Mouse (Mus musculus) T-helper 17 cell (primary cell): ENCODE results near the gene Ncam1.

Source experiments
- in situ Hi-C, 2 experiments: fragments of 300-600 bp; cut with MboI, MseI; formaldehyde crosslinking; loops; 1 replicate in 1 of 2; 2 replicates in 1 of 2; pipeline ENCODE4 v1.15.1; 2025; ENCODE audit warnings: high pct_unique_total_duplicates in 2 of 2

Gene Ncam1

GRCm38 (mm10) chr9:49798806-49799205 is at the start of gene Ncam1:
Ncam1 (minus strand) TSS chr9:49798925.
- in situ Hi-C loops = no loop called here

GRCm38 (mm10) chr9:49834013-49834412 is 35.3 kb upstream of the Ncam1 start:
- in situ Hi-C loops = no loop called here

- in situ Hi-C loops = no loop called here
Observed at GRCm38 (mm10) chr9:49827671-49828070, 28.9 kb upstream of the Ncam1 start.

GRCm38 (mm10) chr9:49816115-49816650 is 17.5 kb upstream of the Ncam1 start:
- in situ Hi-C loops = no loop called here

- in situ Hi-C loops = no loop called here
Observed at GRCm38 (mm10) chr9:49814442-49814841, 15.7 kb upstream of the Ncam1 start.

- in situ Hi-C loops = no loop called here
Observed at GRCm38 (mm10) chr9:49803222-49803621, 4.5 kb upstream of the Ncam1 start.

GRCm38 (mm10) chr9:49797821-49798571 is 729 bp downstream of the Ncam1 start:
- in situ Hi-C loops = no loop called here

GRCm38 (mm10) chr9:49797508-49797820 is 1.3 kb downstream of the Ncam1 start:
- in situ Hi-C loops = no loop called here

- in situ Hi-C loops = no loop called here
Observed at GRCm38 (mm10) chr9:49796618-49797507, 1.9 kb downstream of the Ncam1 start.

GRCm38 (mm10) chr9:49795881-49796280 is 2.8 kb downstream of the Ncam1 start:
- in situ Hi-C loops = no loop called here

GRCm38 (mm10) chr9:49793987-49794550 is 4.7 kb downstream of the Ncam1 start:
- in situ Hi-C loops = no loop called here

GRCm38 (mm10) chr9:49793241-49793640 is 5.5 kb downstream of the Ncam1 start:
- in situ Hi-C loops = no loop called here

- in situ Hi-C loops = no loop called here
Observed at GRCm38 (mm10) chr9:49792646-49793045, 6.1 kb downstream of the Ncam1 start.

GRCm38 (mm10) chr9:49781016-49781772 is 17.5 kb downstream of the Ncam1 start:
- in situ Hi-C loops = no loop called here

GRCm38 (mm10) chr9:49777015-49777637 is 21.6 kb downstream of the Ncam1 start:
- in situ Hi-C loops = no loop called here

- in situ Hi-C loops = no loop called here
Observed at GRCm38 (mm10) chr9:49766634-49767033, 32.1 kb downstream of the Ncam1 start.

- in situ Hi-C loops = no loop called here
Observed at GRCm38 (mm10) chr9:49760571-49760970, 38.2 kb downstream of the Ncam1 start.

- in situ Hi-C loops = no loop called here
Observed at GRCm38 (mm10) chr9:49758436-49758835, 40.3 kb downstream of the Ncam1 start.

- in situ Hi-C loops = no loop called here
Observed at GRCm38 (mm10) chr9:49757986-49758385, 40.7 kb downstream of the Ncam1 start.

GRCm38 (mm10) chr9:49757582-49757981 is 41.1 kb downstream of the Ncam1 start:
- in situ Hi-C loops = no loop called here

GRCm38 (mm10) chr9:49756725-49757124 is 42.0 kb downstream of the Ncam1 start:
- in situ Hi-C loops = no loop called here
